Mouse (Mus musculus): ENCODE measurements around the gene Usp47. TPM values are rescaled to one million over a fixed set of nuclear protein-coding genes. Genes with fewer than 3 reads are reported as not detected.

The Usp47 gene
- total RNA-seq (2021), result 10 to 100 TPM; 58.9 to 74.1 TPM
- long read RNA-seq, experiment 1, full-length matches to known transcripts, result 36 of 50 reads
- long read RNA-seq, experiment 1, partial matches to known transcripts, result 10 of 50 reads
- long read RNA-seq, experiment 1, other reads (novel, unspliced or antisense), result 4 of 50 reads
- long read RNA-seq, experiment 2, full-length matches to known transcripts, result 57 of 70 reads
- long read RNA-seq, experiment 2, partial matches to known transcripts, result 8 of 70 reads
- long read RNA-seq, experiment 2, other reads (novel, unspliced or antisense), result 5 of 70 reads

GRCm38 (mm10) chr7:112023150-112023600 lies at the start of gene Usp47:
TSS of gene Usp47 (plus strand) at chr7:112023504.
- peak; percentile 90 for DNase-seq

GRCm38 (mm10) chr7:111976401-111976800 lies 46.9 kb upstream of the Usp47 start:
- DNase-seq, result no peak

GRCm38 (mm10) chr7:111977871-111978270 lies 45.4 kb upstream of the Usp47 start:
- DNase-seq, result no peak

- DNase-seq, result no peak
Observed at GRCm38 (mm10) chr7:111982296-111982695, 41.0 kb upstream of the Usp47 start.

GRCm38 (mm10) chr7:111984530-111984929 lies 38.8 kb upstream of the Usp47 start:
- no peak for DNase-seq

- DNase-seq, result no peak
Observed at GRCm38 (mm10) chr7:111985266-111985665, 38.0 kb upstream of the Usp47 start.

GRCm38 (mm10) chr7:111986906-111987305 lies 36.4 kb upstream of the Usp47 start:
- DNase-seq, result no peak

- no peak for DNase-seq
Observed at GRCm38 (mm10) chr7:111997441-111997840, 25.9 kb upstream of the Usp47 start.

GRCm38 (mm10) chr7:111998446-111999004 lies 24.8 kb upstream of the Usp47 start:
- no peak for DNase-seq

GRCm38 (mm10) chr7:111999376-111999775 lies 23.9 kb upstream of the Usp47 start:
- DNase-seq, result no peak

GRCm38 (mm10) chr7:112000166-112000565 lies 23.1 kb upstream of the Usp47 start:
- DNase-seq, result no peak

- DNase-seq, result no peak
Observed at GRCm38 (mm10) chr7:112010511-112010910, 12.8 kb upstream of the Usp47 start.

GRCm38 (mm10) chr7:112010976-112011375 lies 12.3 kb upstream of the Usp47 start:
- DNase-seq, result no peak

GRCm38 (mm10) chr7:112012102-112012501 lies 11.2 kb upstream of the Usp47 start:
- peak; percentile 38 for DNase-seq

GRCm38 (mm10) chr7:112012621-112013177 lies 10.6 kb upstream of the Usp47 start:
- DNase-seq, result no peak

- no peak for DNase-seq
Observed at GRCm38 (mm10) chr7:112014148-112014547, 9.2 kb upstream of the Usp47 start.

GRCm38 (mm10) chr7:112022506-112023149 lies 676 bp upstream of the Usp47 start:
- no peak for DNase-seq

- no peak for DNase-seq
Observed at GRCm38 (mm10) chr7:112023601-112024445, 519 bp downstream of the Usp47 start.

- DNase-seq, result no peak
Observed at GRCm38 (mm10) chr7:112024446-112024730, 1.1 kb downstream of the Usp47 start.

GRCm38 (mm10) chr7:112024856-112025255 lies 1.6 kb downstream of the Usp47 start:
- DNase-seq, result no peak

- DNase-seq, result no peak
Observed at GRCm38 (mm10) chr7:112030594-112030993, 7.3 kb downstream of the Usp47 start.

GRCm38 (mm10) chr7:112035804-112036203 lies 12.5 kb downstream of the Usp47 start:
- DNase-seq, result no peak
